Mouse (Mus musculus) lung, postnatal 0 days (tissue): ENCODE results near the gene Ripor1.

ENCODE experiments used
- CTCF ChIP-seq: IDR thresholded peaks from 2 replicates; pipeline ENCODE4 v1.5.1; 2016; ENCODE audit warnings: antibody characterized with exemption, mild to moderate bottlenecking
- EP300 ChIP-seq: IDR thresholded peaks from 2 replicates; pipeline ENCODE4 v1.6.1; 2016; ENCODE audit warnings: antibody characterized with exemption, mild to moderate bottlenecking, control low read depth

- TF ChIP-seq CTCF, result no peak
- TF ChIP-seq EP300, result no peak
These were observed 42.2 kb upstream of the Ripor1 start for GRCm38 (mm10) chr8:105562863-105563262.
